Mouse (Mus musculus) MEL (cell line): ENCODE results near the gene Gramd1c.

ENCODE experiments used
- BHLHE40 ChIP-seq: IDR thresholded peaks from 2 replicates; pipeline ENCODE4 v1.6.1; 2012; ENCODE audit warnings: low read depth, mild to moderate bottlenecking, inconsistent platforms, low read length, improper control_type of control experiment, borderline replicate concordance
- CHD2 ChIP-seq: IDR thresholded peaks from 2 replicates; pipeline ENCODE4 v1.6.1; 2011; ENCODE audit warnings: low read length, improper control_type of control experiment
- CTCF ChIP-seq, 3 experiments: IDR thresholded peaks in 2 of 3; conservative IDR thresholded peaks in 1 of 3; 2 replicates each; pipeline ENCODE4 v1.5.1; 2011 to 2012; ENCODE audit warnings: low read length in 3 of 3, low read depth in 2 of 3, mild to moderate bottlenecking in 2 of 3, improper control_type of control experiment in 1 of 3, inconsistent platforms in 1 of 3, mixed read lengths in 1 of 3, moderate library complexity in 1 of 3; ENCODE audit not compliant: control insufficient read depth in 1 of 3, insufficient read depth in 1 of 3, poor library complexity in 1 of 3, severe bottlenecking in 1 of 3
- E2F4 ChIP-seq: IDR thresholded peaks from 2 replicates; pipeline ENCODE4 v1.6.1; 2011; ENCODE audit warnings: low read depth, low read length, improper control_type of control experiment, borderline replicate concordance
- ETS1 ChIP-seq: IDR thresholded peaks from 2 replicates; pipeline ENCODE4 v1.6.1; 2012; ENCODE audit warnings: low read depth, mild to moderate bottlenecking, inconsistent platforms, low read length, improper control_type of control experiment, moderate library complexity
- GATA1 ChIP-seq: IDR thresholded peaks from 2 replicates; pipeline ENCODE4 v1.6.1; 2011; ENCODE audit warnings: low read depth, low read length, improper control_type of control experiment
- KAT2A ChIP-seq: conservative IDR thresholded peaks from 2 replicates; pipeline ENCODE4 v1.6.1; 2012; ENCODE audit warnings: low read depth, low read length, improper control_type of control experiment, inconsistent platforms
- MAFK ChIP-seq: IDR thresholded peaks from 2 replicates; pipeline ENCODE4 v1.6.1; 2011; ENCODE audit warnings: low read depth, mild to moderate bottlenecking, low read length, improper control_type of control experiment, borderline replicate concordance
- POLR2A ChIP-seq, 2 experiments: IDR thresholded peaks; 2 replicates each; pipeline ENCODE4 v1.6.1; 2011 to 2012; ENCODE audit warnings: low read length in 2 of 2, mild to moderate bottlenecking in 2 of 2, control low read depth in 1 of 2, improper control_type of control experiment in 1 of 2, low read depth in 1 of 2, moderate library complexity in 1 of 2; ENCODE audit not compliant: control insufficient read depth in 1 of 2, insufficient read depth in 1 of 2, poor library complexity in 1 of 2
- POLR2AphosphoS5 ChIP-seq: IDR thresholded peaks from 2 replicates; pipeline ENCODE4 v1.6.1; 2012; ENCODE audit warnings: low read depth, borderline replicate concordance, mild to moderate bottlenecking, inconsistent platforms, low read length, moderate library complexity, mixed read lengths
- TBP ChIP-seq: IDR thresholded peaks from 2 replicates; pipeline ENCODE4 v1.8.0; 2011; ENCODE audit warnings: low read depth, low read length, improper control_type of control experiment
- TCF12 ChIP-seq: IDR thresholded peaks from 2 replicates; pipeline ENCODE4 v1.6.1; 2014; ENCODE audit warnings: low read depth, mild to moderate bottlenecking, inconsistent platforms, low read length, improper control_type of control experiment, moderate library complexity
- ZC3H11A ChIP-seq: IDR thresholded peaks from 2 replicates; pipeline ENCODE4 v1.6.1; 2012; ENCODE audit warnings: low read depth, mild to moderate bottlenecking, inconsistent platforms, low read length, improper control_type of control experiment

DNA sequence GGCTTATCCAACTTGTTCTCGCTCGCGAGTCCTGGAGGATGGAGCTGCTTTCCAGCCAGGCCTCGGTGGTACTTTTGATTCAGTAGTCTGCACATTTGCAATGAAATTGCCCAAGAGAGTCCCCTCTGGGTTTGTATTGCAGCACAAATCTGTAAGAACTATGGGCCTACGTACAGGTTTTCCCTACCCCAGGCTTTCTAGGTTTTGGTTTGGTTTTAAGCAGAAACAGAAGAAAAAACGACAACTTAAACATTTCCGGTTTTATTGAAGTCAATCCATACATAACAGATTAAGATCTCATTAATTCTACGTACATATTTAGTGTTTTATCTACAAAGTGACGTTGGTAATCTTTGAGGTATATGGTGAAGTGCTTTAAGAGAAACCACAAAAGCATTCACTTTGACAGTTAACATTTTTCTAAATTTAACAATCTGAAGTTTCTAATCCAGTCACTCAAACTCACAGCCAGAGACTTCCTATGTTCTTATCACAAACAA lies 83.0 kb downstream of the Gramd1c start:
- TF ChIP-seq POLR2AphosphoS5 (no peak), TCF12 (no peak), KAT2A (no peak), GATA1 (no peak), TBP (no peak), E2F4 (no peak), ZC3H11A (0 out of 2 replicates have a peak, but pooled peaks have one; percentile 7), BHLHE40 (peak; percentile 33; the same call in 1 of the 2 replicates), CTCF (IDR thresholded peaks at IDR 0.05 in 2 of 3, conservative IDR thresholded peaks at IDR 0.05 in 1 of 3; ENCODE audit: control insufficient read depth in 1 of 3, insufficient read depth in 1 of 3, low read depth in 2 of 3, low read length in 3 of 3, poor library complexity in 1 of 3, severe bottlenecking in 1 of 3) (no peak), POLR2A (IDR thresholded peaks at IDR 0.05; ENCODE audit: control insufficient read depth in 1 of 2, insufficient read depth in 1 of 2, low read depth in 1 of 2, low read length in 2 of 2, poor library complexity in 1 of 2) (no peak), MAFK (no peak), ETS1 (0 out of 2 replicates have a peak, but pooled peaks have one; percentile 14), CHD2 (no peak)
